Mouse (Mus musculus) lung, postnatal 0 days (tissue): ENCODE data around the gene Hic2.

Experiments used
- CTCF ChIP-seq: IDR thresholded peaks from 2 replicates; pipeline ENCODE4 v1.5.1; 2016; ENCODE audit warnings: antibody characterized with exemption, mild to moderate bottlenecking
- EP300 ChIP-seq: IDR thresholded peaks from 2 replicates; pipeline ENCODE4 v1.6.1; 2016; ENCODE audit warnings: antibody characterized with exemption, mild to moderate bottlenecking, control low read depth

- TF ChIP-seq CTCF (peak; percentile 61), EP300 (no peak)
These were observed 31.4 kb upstream of the Hic2 start for GRCm38 (mm10) chr16:17201977-17202376.
